Mouse (Mus musculus): Measurements from ENCODE around the gene Alkbh2. TPM values are rescaled to one million over a fixed set of nuclear protein-coding genes. Genes with fewer than 3 reads are reported as not detected.

The Alkbh2 gene
- polyA plus RNA-seq, 1 experiment from 2014 or later = 12.8 TPM

DNA sequence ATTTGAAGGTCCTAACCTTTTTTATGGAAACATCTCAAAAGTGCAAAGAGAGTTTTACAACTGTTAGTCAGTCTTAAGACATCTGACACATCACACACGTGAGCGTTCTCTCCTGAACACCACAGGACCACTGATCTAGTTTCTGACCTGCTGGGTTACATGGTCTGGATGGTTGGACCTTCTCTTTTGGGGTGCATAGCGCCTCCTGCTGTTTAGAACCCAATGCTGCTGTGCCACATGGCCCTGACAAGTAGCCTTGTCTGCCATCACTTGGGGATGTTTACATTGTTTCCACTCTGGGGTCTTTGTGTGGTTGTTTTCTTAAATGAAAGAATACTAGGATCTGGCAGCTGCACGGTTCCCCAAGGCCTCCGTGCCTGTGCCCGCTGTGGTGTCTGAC, 14.7 kb downstream of the Alkbh2 start:
- no peak for DNase-seq (ENCODE audit: low spot score)
- no peaks in the 10 kb centered on the region for H3K4me1 ChIP-seq
- H3K27ac ChIP-seq (replicated peaks) = no peak overlapping the region
- no peaks in the 10 kb centered on the region for H3K9me3 ChIP-seq (replicated peaks)
- 90% methylated on average over 6 of the region's 6 CpGs for WGBS
- H3K4me3 ChIP-seq = no peak overlapping the region
- H3K36me3 ChIP-seq = peaks cover 97% of the 10 kb centered on the region
- no peaks in the 10 kb centered on the region for H3K27me3 ChIP-seq (ENCODE audit: low read depth, poor library complexity, severe bottlenecking)

DNA sequence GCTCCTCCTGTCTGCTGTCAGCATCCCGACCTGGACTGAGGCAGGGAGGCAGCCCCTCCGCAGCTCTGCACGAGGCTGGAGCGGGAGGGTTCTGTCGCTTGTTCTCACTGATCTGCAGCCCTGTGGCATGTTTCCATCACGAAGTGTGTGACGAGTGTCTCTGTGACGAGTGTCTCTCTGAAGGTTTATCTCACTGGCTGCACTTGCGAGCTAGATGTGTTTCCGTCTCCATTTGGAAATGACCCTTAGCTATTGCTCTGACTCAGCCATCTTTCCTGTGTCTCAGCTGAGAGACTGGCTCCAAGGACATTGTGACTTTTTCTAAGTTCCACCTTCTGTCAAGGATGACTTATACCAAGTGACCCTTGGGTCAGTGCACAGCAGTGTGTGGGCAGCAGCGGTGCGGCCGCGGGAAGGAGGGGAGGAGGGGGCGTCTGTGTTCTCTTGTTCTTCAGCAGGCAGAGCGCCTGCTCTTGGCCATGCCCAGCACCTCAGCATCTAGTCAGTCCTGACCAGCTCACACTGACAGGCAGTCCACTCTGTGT, 21.6 kb downstream of the Alkbh2 start:
- 92% methylated on average over 16 of the region's 16 CpGs for WGBS
- H3K4me1 ChIP-seq = peaks cover 3% of the 10 kb centered on the region
- H3K27ac ChIP-seq (replicated peaks) = no peak overlapping the region
- no peak overlapping the region for H3K4me3 ChIP-seq
- DNase-seq (ENCODE audit: low spot score) = no peak
- peaks cover 90% of the 10 kb centered on the region for H3K36me3 ChIP-seq
- no peaks in the 10 kb centered on the region for H3K9me3 ChIP-seq (replicated peaks)
- H3K27me3 ChIP-seq (ENCODE audit: low read depth, poor library complexity, severe bottlenecking) = no peaks in the 10 kb centered on the region

DNA sequence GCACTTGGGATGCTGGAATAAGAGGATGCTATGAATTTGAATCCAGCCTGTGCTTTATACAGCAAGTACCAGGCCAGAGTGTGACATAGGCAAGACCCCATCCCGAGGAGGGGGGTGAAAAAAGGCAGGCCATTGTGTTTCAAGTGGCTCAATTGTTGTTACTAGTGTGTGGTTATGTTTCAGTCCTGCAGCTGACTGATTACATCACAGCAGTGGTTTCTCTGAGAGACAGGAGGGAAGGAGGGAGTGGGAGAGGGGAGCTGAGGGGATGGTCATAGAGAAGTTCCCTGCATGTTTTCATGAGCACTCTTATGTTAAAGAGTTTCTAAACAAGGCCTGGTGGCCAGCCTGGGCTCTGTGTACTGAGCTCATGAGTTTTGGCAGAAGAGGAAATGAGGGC, 25.2 kb downstream of the Alkbh2 start:
- Histone ChIP-seq H3K4me3 (no peak overlapping the region), H3K27ac (replicated peaks) (no peak overlapping the region), H3K36me3 (peaks cover 54% of the 10 kb centered on the region), H3K27me3 (ENCODE audit: low read depth, poor library complexity, severe bottlenecking) (no peaks in the 10 kb centered on the region), H3K4me1 (peaks cover 22% of the 10 kb centered on the region), H3K9me3 (replicated peaks) (no peaks in the 10 kb centered on the region)
- WGBS = 89% methylated on average over 1 of the region's 1 CpGs
- no peak for DNase-seq (ENCODE audit: low spot score)

GRCm38 (mm10) chr5:114101873-114102272, 26.1 kb downstream of the Alkbh2 start:
- H3K36me3 ChIP-seq = peaks cover 45% of the 10 kb centered on the region
- no peak overlapping the region for H3K4me3 ChIP-seq
- DNase-seq (ENCODE audit: low spot score) = no peak
- no peak overlapping the region for H3K27ac ChIP-seq (replicated peaks)
- 85% methylated on average over 4 of the region's 4 CpGs for WGBS
- peaks cover 22% of the 10 kb centered on the region for H3K4me1 ChIP-seq
- H3K27me3 ChIP-seq (ENCODE audit: low read depth, poor library complexity, severe bottlenecking) = no peaks in the 10 kb centered on the region
- H3K9me3 ChIP-seq (replicated peaks) = no peaks in the 10 kb centered on the region

DNA sequence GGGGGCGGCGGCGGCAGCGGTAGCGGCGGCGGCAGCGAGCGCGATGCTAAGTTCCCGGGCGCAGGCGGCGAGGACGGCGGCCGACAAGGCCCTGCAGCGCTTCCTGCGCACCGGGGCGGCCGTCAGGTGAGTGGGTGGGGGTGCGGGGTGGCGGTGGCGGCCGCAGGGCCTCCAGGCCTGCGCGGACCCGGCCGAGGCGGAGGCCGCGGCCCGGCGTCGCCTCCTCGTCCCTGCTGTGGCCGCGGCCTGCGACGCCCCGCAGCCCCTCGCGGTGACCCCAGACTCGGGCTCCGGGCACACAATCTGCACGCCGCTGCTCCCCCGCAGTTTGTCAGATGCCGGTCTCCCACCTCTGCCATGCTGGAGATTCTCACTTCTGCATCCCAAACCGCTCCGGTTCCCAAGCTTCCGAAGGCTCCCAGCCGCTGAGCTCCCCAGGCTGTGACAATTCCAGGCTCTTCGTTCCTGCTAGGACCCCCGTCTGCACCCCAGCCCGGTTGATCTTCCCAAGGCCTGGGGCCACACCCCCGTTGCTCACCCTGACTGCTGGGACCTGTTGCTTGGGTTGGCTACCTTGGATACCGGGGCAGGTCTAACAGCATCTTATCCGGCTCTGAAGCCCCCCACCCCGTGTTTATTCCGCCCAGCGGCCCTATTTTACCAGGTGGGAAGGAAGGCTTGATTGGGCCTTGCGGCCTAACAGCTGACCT, 27.5 kb downstream of the Alkbh2 start:
- Histone ChIP-seq H3K9me3 (replicated peaks) (no peaks in the 10 kb centered on the region), H3K27me3 (ENCODE audit: low read depth, poor library complexity, severe bottlenecking) (no peaks in the 10 kb centered on the region), H3K27ac (replicated peaks) (peak overlapping the region; percentile 90), H3K4me1 (peaks cover 22% of the 10 kb centered on the region), H3K4me3 (peak overlapping the region; percentile 98), H3K36me3 (peaks cover 31% of the 10 kb centered on the region)
- 3% methylated on average over 57 of the region's 64 CpGs for WGBS
- no peak for DNase-seq (ENCODE audit: low spot score)

DNA sequence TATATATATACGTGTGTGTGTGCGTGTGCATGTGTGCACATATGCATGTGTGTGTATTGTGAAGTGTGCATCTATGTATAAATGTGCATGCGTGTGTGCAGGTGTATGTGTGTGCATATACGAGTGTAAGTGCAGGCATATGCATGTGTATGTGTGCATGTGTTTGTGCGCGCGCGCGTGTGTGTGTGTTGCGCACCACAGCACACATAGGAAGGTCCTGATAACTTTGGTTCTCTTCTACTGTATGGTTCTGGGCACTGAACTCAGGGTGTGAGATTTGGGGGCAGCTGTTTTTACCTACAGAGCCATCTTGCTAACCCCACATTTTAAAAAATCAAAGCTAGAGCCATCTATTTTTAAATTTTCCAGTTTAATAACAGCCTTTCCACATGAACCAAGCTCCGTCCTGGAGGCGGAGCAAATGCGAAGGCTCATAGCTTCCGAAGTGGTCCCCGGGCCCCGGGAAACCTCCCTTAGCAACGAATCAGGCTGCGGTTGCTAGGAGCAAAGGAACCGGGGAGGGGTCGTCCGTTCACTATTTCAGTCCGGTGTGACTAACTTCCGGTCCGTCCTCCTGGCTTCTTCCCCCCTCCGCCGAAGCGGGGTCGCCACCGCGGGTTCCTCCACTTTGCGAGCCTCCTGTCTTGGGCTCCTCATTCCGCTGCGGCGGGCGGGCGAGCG, 28.2 kb downstream of the Alkbh2 start:
- Histone ChIP-seq H3K27ac (replicated peaks) (peak overlapping the region; percentile 90), H3K9me3 (replicated peaks) (no peaks in the 10 kb centered on the region), H3K4me1 (peaks cover 22% of the 10 kb centered on the region), H3K4me3 (peak overlapping the region; percentile 98), H3K36me3 (peaks cover 24% of the 10 kb centered on the region), H3K27me3 (ENCODE audit: low read depth, poor library complexity, severe bottlenecking) (no peaks in the 10 kb centered on the region)
- DNase-seq (ENCODE audit: low spot score) = peak; percentile 94
- WGBS = 9% methylated on average over 37 of the region's 37 CpGs

- DNase-seq (ENCODE audit: low spot score) = peak; percentile 87
- Histone ChIP-seq H3K9me3 (replicated peaks) (no peaks in the 10 kb centered on the region), H3K4me3 (peak within 1 kb of the TSS; percentile 60), H3K27me3 (ENCODE audit: low read depth, poor library complexity, severe bottlenecking) (no peaks in the 10 kb centered on the region; the same call in 1 of the 2 replicates), H3K27ac (replicated peaks) (peak within 1 kb of the TSS; percentile 84), H3K36me3 (no peaks in the 10 kb centered on the region), H3K4me1 (peaks cover 17% of the 10 kb centered on the region)
- WGBS = 2% methylated on average over 40 of the region's 40 CpGs
These were observed 36.8 kb downstream of the Alkbh2 start, which contains the start of gene Svop for GRCm38 (mm10) chr5:114091057-114091807. Gene Svop (minus strand): TSS chr5:114091570.

GRCm38 (mm10) chr5:114090421-114091013, 37.5 kb downstream of the Alkbh2 start:
- Histone ChIP-seq H3K27ac (replicated peaks) (peak overlapping the region; percentile 84), H3K27me3 (ENCODE audit: low read depth, poor library complexity, severe bottlenecking) (no peaks in the 10 kb centered on the region; the same call in 1 of the 2 replicates), H3K36me3 (no peaks in the 10 kb centered on the region), H3K4me3 (peak overlapping the region; percentile 60), H3K4me1 (peaks cover 17% of the 10 kb centered on the region), H3K9me3 (replicated peaks) (no peaks in the 10 kb centered on the region)
- no peak for DNase-seq (ENCODE audit: low spot score)
- WGBS = 12% methylated on average over 7 of the region's 7 CpGs

DNA sequence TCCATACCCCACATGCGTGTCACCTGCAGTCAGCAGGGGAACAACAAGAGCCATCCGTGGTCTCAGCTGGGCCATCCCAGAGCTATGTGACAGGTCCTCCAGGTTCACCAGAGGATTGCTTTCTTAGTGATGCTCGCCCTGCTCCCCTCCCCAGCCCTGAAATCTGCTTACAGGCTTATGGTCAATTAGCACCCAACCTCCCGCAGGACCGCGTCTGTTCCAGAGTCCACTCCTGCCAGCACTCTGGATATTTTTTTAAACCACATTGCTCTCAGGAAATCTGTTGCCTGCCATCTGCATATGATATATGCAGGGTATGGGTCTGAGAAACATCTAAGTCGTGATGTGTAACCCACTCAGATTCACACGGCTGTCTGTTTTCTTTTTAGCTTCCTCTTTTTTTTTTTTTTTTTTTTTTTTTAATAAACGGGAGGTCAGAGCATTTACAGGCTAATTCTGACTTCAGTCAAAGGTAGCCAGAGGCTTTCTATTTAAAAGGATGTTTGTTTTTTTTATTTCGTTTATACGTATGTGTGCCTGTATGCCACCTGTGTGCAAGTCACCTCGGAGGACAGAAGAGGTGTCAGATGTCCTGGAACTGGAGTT, 40.0 kb downstream of the Alkbh2 start:
- DNase-seq (ENCODE audit: low spot score) = no peak
- Histone ChIP-seq H3K27me3 (ENCODE audit: low read depth, poor library complexity, severe bottlenecking) (no peaks in the 10 kb centered on the region; the same call in 1 of the 2 replicates), H3K9me3 (replicated peaks) (no peaks in the 10 kb centered on the region), H3K4me3 (no peak overlapping the region), H3K27ac (replicated peaks) (no peak overlapping the region), H3K4me1 (peaks cover 17% of the 10 kb centered on the region), H3K36me3 (no peaks in the 10 kb centered on the region)
- 82% methylated on average over 12 of the region's 12 CpGs for WGBS

GRCm38 (mm10) chr5:114085501-114085900, 42.5 kb downstream of the Alkbh2 start:
- DNase-seq (ENCODE audit: low spot score) = no peak
- no peaks in the 10 kb centered on the region for H3K36me3 ChIP-seq
- no peaks in the 10 kb centered on the region for H3K27me3 ChIP-seq (ENCODE audit: low read depth, poor library complexity, severe bottlenecking)
- peaks cover 3% of the 10 kb centered on the region for H3K4me1 ChIP-seq
- no peak overlapping the region for H3K4me3 ChIP-seq
- whole genome bisulfite sequencing = 83% methylated on average over 14 of the region's 14 CpGs
- no peak overlapping the region for H3K27ac ChIP-seq (replicated peaks)
- no peaks in the 10 kb centered on the region for H3K9me3 ChIP-seq (replicated peaks)

DNA sequence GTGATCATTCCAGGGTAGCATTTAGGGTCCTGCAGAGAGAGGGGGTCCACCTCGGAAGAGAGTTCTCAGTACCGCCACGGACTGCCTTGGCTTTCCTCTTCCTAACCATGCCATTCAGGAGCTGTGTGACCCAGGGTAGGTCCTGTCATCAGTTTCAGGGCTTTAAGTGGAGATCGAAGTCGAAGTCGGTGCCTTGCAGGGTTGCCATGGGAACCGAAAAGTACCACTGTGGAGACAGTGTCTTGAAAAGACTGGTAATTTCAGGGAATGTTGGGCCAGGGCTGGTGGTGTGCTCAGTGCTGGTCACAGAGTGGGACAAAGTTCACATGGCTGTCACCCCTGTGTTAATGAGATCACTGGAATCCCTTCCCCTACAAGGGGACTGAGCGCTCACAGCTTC, 51.0 kb downstream of the Alkbh2 start:
- peak; percentile 21 for DNase-seq (ENCODE audit: low spot score)
- WGBS = 58% methylated on average over 8 of the region's 8 CpGs

More for the DNA sequence above, 51.0 kb downstream of the Alkbh2 start:
- H3K36me3 ChIP-seq = no peaks in the 10 kb centered on the region; the same call in 1 of the 2 replicates
- H3K27ac ChIP-seq (replicated peaks) = no peak overlapping the region; the same call in 1 of the 2 replicates
- no peaks in the 10 kb centered on the region for H3K27me3 ChIP-seq (ENCODE audit: low read depth, poor library complexity, severe bottlenecking)
- no peak overlapping the region for H3K4me3 ChIP-seq
- H3K4me1 ChIP-seq = peaks cover 15% of the 10 kb centered on the region
- no peaks in the 10 kb centered on the region for H3K9me3 ChIP-seq (replicated peaks)
